Mouse (Mus musculus): ENCODE measurements around the gene Pou2f2. TPM values are rescaled to one million over a fixed set of nuclear protein-coding genes. Genes with fewer than 3 reads are reported as not detected.
A peak's percentile ranks its signal among the peaks of the same experiment; 100 is the strongest.

The Pou2f2 gene
- total and polyA plus RNA-seq, 3 experiments: 0.39 to 1.5 (median 0.64) TPM

GRCm38 (mm10) chr7:25187662-25188650, 8.4 kb upstream of the Pou2f2 start:
- H3K4me1 ChIP-seq (ENCODE audit: control insufficient read depth, insufficient read depth, low read length): no peaks in the 10 kb centered on the region
- H3K4me3 ChIP-seq: no peak overlapping the region
- H3K27ac ChIP-seq: no peak overlapping the region
- DNase-seq: peak; percentile 82 to 89
- intact Hi-C loops (cut with DNase I): loop anchor here (1.0 to 5.0 kb wide), 3 partner anchors 55 to 156 kb away; no protein-coding TSS in a partner anchor
- TF ChIP-seq POLR2A (IDR thresholded peaks at IDR 0.05; ENCODE audit: insufficient read depth, low read depth, low read length) (no peak), EP300 (IDR thresholded peaks at IDR 0.05; ENCODE audit: insufficient read depth, low read depth, low read length) (peak; percentile 84)
- no peaks in the 10 kb centered on the region; the same call in 1 of the 2 replicates for H3K27me3 ChIP-seq (ENCODE audit: control insufficient read depth, insufficient read depth, low read length)
- 28% methylated on average over 21 of the region's 21 CpGs for WGBS
- H3K36me3 ChIP-seq (ENCODE audit: control insufficient read depth, insufficient read depth, low read length): no peaks in the 10 kb centered on the region
- no peaks in the 10 kb centered on the region for H3K79me2 ChIP-seq (replicated peaks; ENCODE audit: control insufficient read depth, insufficient read depth, low read length)
- H3K9ac ChIP-seq (ENCODE audit: low read depth, low read length): no peak overlapping the region

GRCm38 (mm10) chr7:25184091-25184490, 4.6 kb upstream of the Pou2f2 start:
- H3K4me1 ChIP-seq (ENCODE audit: control insufficient read depth, insufficient read depth, low read length): no peaks in the 10 kb centered on the region
- peaks cover 14% of the 10 kb centered on the region for H3K27me3 ChIP-seq (ENCODE audit: control insufficient read depth, insufficient read depth, low read length)
- no peak overlapping the region for H3K9ac ChIP-seq (ENCODE audit: low read depth, low read length)
- H3K4me3 ChIP-seq: no peak overlapping the region
- H3K79me2 ChIP-seq (replicated peaks; ENCODE audit: control insufficient read depth, insufficient read depth, low read length): no peaks in the 10 kb centered on the region
- WGBS: 71% methylated on average over 6 of the region's 6 CpGs
- DNase-seq: no peak
- no peak overlapping the region for H3K27ac ChIP-seq
- intact Hi-C loops (cut with DNase I): no loop called here
- TF ChIP-seq CTCF (IDR thresholded peaks at IDR 0.05) (no peak), EP300 (IDR thresholded peaks at IDR 0.05; ENCODE audit: insufficient read depth, low read depth, low read length) (no peak), POLR2A (IDR thresholded peaks at IDR 0.05; ENCODE audit: insufficient read depth, low read depth, low read length) (no peak)
- no peaks in the 10 kb centered on the region for H3K36me3 ChIP-seq (ENCODE audit: control insufficient read depth, insufficient read depth, low read length)

- Histone ChIP-seq H3K9ac (ENCODE audit: low read depth, low read length) (no peak overlapping the region), H3K27ac (no peak overlapping the region), H3K27me3 (ENCODE audit: control insufficient read depth, insufficient read depth, low read length) (peaks cover 19% of the 10 kb centered on the region), H3K4me3 (no peak overlapping the region), H3K4me1 (ENCODE audit: control insufficient read depth, insufficient read depth, low read length) (no peaks in the 10 kb centered on the region; the same call in 1 of the 2 replicates), H3K36me3 (ENCODE audit: control insufficient read depth, insufficient read depth, low read length) (no peaks in the 10 kb centered on the region), H3K79me2 (replicated peaks; ENCODE audit: control insufficient read depth, insufficient read depth, low read length) (no peaks in the 10 kb centered on the region)
- no peak for DNase-seq
- TF ChIP-seq CTCF (IDR thresholded peaks at IDR 0.05) (no peak), EP300 (IDR thresholded peaks at IDR 0.05; ENCODE audit: insufficient read depth, low read depth, low read length) (no peak), POLR2A (IDR thresholded peaks at IDR 0.05; ENCODE audit: insufficient read depth, low read depth, low read length) (no peak)
- 9% methylated on average over 21 of the region's 21 CpGs for WGBS
- intact Hi-C loops (cut with DNase I): no loop called here
Measured at GRCm38 (mm10) chr7:25181814-25182213, 2.3 kb upstream of the Pou2f2 start.

GRCm38 (mm10) chr7:25181331-25181790, 1.8 kb upstream of the Pou2f2 start:
- intact Hi-C loops (cut with DNase I): no loop called here
- Histone ChIP-seq H3K79me2 (replicated peaks; ENCODE audit: control insufficient read depth, insufficient read depth, low read length) (no peaks in the 10 kb centered on the region), H3K4me1 (ENCODE audit: control insufficient read depth, insufficient read depth, low read length) (no peaks in the 10 kb centered on the region; the same call in 1 of the 2 replicates), H3K36me3 (ENCODE audit: control insufficient read depth, insufficient read depth, low read length) (no peaks in the 10 kb centered on the region), H3K9ac (ENCODE audit: low read depth, low read length) (no peak overlapping the region), H3K27me3 (ENCODE audit: control insufficient read depth, insufficient read depth, low read length) (peaks cover 20% of the 10 kb centered on the region), H3K4me3 (no peak overlapping the region), H3K27ac (no peak overlapping the region)
- TF ChIP-seq EP300 (IDR thresholded peaks at IDR 0.05; ENCODE audit: insufficient read depth, low read depth, low read length) (no peak), CTCF (IDR thresholded peaks at IDR 0.05) (peak; percentile 76)
- peak; percentile 42 to 49 for DNase-seq
- WGBS: 1% methylated on average over 15 of the region's 15 CpGs

GRCm38 (mm10) chr7:25180512-25180911, 986 bp upstream of the Pou2f2 start:
- H3K36me3 ChIP-seq (ENCODE audit: control insufficient read depth, insufficient read depth, low read length): no peaks in the 10 kb centered on the region
- TF ChIP-seq CTCF (IDR thresholded peaks at IDR 0.05) (no peak), POLR2A (IDR thresholded peaks at IDR 0.05; ENCODE audit: insufficient read depth, low read depth, low read length) (no peak), EP300 (IDR thresholded peaks at IDR 0.05; ENCODE audit: insufficient read depth, low read depth, low read length) (no peak)
- no peak for DNase-seq
- peaks cover 23% of the 10 kb centered on the region for H3K27me3 ChIP-seq (ENCODE audit: control insufficient read depth, insufficient read depth, low read length)
- no peaks in the 10 kb centered on the region; the same call in 1 of the 2 replicates for H3K4me1 ChIP-seq (ENCODE audit: control insufficient read depth, insufficient read depth, low read length)
- H3K4me3 ChIP-seq: no peak overlapping the region
- WGBS: 2% methylated on average over 6 of the region's 6 CpGs
- intact Hi-C loops (cut with DNase I): no loop called here
- H3K79me2 ChIP-seq (replicated peaks; ENCODE audit: control insufficient read depth, insufficient read depth, low read length): no peaks in the 10 kb centered on the region
- H3K27ac ChIP-seq: no peak overlapping the region
- no peak overlapping the region for H3K9ac ChIP-seq (ENCODE audit: low read depth, low read length)

All from heart, adult 2 months (tissue).